Mouse (Mus musculus) kidney, adult 8-10 months (tissue): ENCODE measurements at regions not wholly inside any gene's neighbourhood (a gene's known extent, or its start where the extent isn't known, plus 50 kb on each side); places are given as distances from the start of the nearest gene placed in this dataset.

Experiments
- DNase-seq, 2 experiments: peaks; one replicate each; pipeline ENCODE4 v3.0.0; 2022

DNA sequence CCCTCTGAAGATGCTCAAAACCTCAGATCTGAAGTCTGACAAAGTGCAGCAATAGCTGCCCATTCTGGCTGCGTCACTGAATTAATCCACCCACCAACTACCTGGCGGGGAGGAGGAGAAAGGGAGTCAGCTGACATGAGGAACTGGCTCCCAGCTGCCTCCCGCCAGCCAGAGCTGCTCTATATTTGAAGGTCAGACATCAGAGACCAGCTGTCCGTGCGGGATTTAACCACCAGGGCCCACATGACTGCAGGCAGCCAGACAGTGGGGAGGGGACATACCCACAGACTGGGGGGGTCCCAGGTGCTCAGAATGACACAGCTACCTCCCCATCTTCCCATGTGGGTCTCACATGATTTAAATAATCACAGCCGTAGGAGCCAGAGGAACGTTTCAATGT lies 94.8 kb upstream of the Aldh1b1 start:
- DNase-seq = peak; percentile 4 to 20

DNA sequence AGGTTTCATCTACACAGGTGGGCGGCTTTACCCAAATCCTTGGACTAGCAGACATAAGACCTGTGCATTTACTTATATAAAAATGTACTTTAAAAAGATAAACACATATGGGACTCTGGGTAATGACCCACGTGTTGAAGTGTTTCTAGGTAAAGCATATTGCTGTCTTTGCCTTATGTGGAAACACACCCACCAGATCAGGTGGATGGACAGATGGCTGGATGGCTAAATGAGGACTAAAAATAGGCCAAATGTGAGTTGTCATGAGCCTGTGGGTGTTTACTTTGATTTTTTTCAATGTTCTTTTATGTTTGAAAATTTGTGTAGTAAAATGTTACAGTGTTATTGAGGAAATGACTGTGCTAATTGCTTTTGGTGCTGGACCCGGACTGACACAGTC lies 99.2 kb upstream of the Aldh1b1 start:
- no peak for DNase-seq

DNA sequence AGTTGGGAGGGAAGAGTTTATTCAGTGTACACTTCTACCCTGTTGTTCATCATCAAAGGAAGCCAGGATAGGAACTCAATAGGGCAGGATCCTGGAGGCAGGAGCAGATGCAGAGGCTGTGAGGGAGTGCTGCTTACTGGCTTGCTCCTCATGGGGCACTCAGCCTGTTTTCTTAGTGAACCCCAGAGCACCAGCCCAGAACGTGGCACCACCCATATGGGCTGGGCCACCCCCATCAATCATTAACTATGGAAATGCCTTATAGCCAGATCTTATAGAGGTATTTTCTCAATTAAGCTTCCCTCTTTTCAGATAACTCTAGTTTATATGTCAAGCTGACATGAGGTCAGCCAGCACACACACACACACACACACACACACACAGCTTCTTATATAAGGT lies 103.6 kb upstream of the Aldh1b1 start:
- DNase-seq = no peak

DNA sequence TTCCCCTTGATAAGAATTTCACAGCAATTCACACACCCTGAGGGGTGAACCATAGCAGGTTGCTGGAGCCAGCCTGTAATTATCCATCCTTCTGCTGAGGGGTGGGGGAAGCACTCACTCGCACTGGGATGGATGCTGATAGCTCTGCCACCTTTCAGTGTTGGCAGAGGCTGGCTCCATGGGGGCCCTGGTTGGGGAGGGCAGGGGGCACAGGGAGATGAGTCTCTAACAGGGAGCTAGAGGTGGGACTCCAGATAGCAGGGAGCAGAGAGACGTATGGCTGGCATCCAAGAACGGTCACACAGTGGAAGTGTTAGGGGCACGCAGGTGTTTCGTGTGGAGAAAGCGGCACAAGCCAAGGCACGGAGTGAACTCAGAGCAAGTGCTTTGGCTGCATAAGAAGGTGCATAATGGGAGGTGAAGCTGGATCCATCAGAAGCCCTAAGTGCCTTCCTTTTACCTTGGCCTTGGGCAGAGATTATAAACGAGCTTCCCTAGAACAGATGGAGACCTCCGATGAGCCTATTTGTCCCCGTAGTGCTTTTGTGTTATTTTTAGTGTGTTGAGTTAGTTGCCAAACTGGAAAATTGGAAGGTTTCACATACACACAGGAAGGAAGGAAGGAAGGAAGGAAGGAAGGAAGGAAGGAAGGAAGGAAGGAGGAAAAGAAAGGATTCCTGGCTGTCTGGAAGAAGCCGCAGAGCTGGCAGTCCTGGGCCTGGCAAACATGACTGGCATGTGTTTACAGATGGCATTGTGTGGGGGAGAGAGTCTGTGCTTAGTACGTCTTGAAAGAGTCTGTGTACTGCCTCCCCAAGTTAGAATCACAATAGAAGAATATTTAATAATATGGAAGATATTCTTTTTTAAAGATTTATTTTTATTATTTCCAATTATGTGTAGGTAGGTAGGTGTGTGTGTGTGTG lies 108.6 kb upstream of the Aldh1b1 start:
- no peak for DNase-seq

DNA sequence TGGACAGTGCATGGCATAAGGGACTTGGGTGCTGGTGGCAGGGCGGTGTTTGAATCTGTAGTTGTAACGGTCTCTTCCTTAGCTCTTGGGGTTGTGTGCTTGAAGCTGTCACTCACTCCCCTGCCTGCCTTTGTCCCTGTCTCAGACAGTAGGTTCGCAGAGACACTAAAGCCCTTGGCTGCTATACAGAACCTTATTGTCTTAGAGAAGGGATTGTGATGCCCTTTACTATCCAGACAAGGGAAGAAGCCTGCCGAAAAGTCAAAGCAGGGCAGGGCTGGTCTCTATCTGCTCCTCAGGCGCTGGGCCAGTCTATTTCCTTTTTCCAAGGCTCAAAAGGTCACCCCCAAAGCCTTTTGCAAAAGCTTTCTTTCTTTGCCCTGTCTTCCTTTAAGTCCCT lies 109.2 kb upstream of the Aldh1b1 start:
- DNase-seq = no peak

DNA sequence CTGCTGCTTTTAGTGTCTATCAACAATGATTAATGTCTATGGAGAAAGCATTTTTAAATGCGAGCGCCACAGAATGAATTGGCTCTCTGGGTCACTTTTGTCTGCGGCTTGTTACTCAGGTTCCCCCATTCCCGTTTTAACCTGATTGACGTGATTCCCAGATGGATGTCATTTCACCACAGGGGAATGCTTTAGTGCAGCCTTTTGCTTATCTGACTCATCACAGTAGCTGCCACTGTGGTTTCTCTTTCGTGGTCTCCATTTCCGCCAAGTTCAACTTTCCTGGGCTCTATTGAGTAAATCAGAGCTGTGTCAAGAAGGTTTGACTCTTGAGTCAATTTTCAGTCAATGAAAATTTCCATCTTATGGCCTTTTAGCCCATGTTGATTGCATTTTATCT lies 110.6 kb upstream of the Aldh1b1 start:
- DNase-seq = no peak

DNA sequence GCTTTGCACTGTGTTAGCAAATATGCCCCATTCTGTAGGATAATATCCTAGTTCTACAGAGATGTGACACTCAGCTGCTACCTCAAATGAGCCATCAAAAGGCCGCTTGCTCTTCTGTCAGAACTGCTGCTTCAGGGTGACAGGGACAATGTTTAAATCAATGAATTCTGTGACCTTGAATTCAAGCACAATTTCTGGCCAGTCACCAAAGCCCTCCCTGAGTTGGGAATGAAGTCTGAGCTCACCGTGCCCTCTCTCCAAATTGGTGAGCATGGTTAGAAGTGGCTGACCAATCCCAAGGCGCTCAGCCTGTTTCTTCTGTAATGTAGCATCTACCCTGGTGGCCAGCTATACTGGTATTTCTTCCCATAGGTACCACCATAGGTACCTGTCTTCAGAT lies 113.8 kb upstream of the Aldh1b1 start:
- DNase-seq = no peak

DNA sequence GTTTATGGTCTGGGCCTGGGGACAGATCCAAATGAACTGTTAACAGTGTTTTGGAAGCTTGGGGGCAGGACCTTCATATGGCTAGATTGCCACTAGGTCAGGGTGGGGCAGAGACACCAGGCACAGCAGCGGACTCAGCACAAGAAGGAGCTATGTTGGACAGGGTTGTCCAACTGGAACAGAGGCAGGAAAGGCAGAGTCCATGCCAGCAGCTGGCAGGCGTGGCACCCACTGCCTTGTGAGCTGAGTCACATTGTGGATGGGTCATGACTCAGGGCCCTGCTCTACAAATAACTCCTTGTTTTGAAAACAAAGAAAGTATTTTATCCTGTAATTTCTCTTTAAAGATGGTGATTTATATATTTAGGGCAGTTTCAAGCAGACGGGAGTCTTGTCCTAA lies 115.6 kb upstream of the Aldh1b1 start:
- DNase-seq = peak; percentile 16 to 18

DNA sequence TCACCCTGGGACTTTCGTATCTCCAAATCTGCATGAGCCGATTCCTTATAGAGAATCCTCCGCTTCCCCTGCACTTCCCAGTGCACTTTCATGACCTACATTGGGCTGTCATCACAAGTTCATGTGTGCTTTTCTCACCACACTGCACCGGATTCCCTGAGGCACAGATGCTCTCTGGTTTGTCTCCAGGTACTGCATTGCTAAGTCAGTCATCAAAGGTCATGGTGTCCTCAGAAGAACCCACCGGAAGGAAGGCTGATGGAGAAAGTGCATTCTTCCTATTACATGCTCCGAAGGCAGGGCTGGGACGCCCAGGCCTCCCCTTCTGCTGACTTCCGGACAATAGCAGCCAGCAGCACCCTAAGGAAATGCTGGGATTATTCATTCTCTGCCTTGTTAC lies 116.1 kb upstream of the Aldh1b1 start:
- DNase-seq = no peak

DNA sequence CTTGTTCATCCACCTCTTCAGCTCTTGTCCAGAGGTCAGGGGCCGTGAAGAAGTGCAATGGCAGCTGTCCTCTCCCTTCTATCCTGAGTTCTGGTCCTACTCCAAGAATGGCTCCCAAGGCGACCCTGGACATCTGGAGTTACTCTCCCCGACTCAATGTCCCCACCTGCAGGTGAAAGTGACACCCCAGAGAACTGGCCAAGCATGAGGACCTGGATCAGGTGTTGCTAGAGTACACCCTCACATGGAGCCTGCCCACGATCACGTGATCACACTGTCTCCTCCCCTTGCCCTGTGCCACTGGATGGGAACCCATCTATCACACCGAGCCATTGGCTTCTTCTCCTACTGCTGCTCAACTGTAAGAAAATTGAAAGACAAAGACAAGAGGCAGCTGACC lies 122.7 kb upstream of the Aldh1b1 start:
- DNase-seq = peak; percentile 17 to 30

DNA sequence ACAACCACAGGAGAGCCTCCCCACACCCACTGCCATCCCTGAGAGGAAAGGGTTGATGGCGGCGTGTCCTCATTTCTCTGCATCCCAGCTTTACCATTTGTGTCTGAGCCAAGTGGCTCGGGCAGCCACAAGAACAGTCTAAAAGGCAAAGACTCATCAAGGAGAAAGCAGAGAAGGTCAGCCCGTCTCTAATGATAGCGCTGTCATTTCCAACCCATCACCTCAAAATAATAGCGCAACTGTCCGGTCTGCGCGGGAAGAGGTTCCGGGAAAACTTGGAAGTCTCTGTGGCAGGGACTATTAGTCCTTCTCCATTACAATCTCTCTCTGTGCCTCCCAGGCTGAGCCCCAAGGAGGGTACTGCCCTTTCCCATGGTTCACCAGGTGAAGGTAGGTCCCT lies 124.5 kb upstream of the Aldh1b1 start:
- DNase-seq = no peak

DNA sequence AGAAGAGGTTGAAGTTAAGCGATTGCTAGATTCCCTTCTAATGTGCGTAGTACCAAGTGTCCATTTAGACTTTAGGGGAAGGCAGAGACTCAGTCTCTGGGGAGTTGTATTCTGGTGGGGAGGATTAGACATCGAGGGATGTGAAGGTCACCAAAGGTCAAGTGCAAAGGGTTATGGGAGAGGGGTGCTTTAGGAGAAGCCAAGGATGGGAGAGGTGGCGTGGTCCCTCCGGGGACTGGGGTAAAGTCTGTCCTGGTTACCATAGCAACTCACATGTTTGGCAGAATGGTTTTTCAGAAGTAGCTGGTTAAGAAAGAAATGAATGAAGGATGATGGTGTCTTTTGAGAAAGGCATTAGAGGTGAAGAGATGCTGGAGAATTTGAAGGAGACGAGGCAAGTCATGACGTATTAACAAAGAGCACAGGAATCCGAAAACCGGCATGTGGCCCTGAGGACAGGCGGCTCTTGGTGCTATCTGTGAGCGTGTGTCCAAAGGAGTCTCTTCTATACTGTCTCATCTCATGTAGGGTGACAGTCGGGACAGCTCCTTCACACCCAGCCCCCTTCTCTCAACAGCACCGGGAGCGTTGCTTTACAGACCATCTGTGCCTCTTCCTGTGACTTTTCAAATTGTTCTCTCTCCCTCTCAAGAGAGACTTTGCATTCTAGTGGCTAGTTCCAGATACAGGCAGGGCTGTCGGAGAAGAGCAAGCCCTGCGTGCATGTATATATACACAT lies 125.6 kb upstream of the Aldh1b1 start:
- no peak for DNase-seq

DNA sequence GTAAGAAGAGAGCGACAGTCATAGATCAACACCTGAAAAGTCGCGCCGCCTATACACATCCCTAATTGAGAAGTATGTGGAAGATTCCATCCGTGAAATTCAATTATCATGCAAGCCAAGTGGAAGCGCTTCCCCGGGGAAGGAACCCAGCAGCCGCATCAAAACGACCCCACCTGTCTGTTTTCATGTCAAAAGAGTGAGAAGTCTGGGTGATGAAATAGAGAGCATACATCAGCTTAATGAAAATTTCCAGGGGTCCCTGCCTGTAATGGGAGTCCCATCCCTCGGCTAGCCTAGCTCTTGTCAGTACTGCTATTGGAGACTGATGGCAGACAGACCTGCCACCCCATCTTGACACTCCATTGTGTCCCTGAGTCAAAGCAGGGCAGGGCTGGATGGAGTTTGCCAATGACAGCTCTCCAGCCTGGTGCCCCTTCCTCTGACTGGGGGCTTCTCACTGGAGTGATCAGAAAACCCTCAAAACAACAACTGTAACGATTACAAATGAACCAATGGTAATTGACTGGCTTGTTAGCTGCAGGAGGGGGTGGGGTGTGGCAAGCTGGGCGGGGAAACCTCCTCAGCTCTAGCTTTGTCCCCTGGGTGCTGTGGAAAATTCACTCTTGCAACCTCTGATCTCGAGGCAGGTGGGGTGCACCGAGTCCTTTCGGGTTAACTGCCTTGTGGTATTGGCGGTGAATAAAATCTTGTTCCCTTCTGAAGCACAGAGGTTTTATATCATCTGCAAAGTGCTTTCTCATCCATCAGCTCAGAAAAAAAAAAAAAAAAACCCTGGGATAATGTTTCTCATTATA lies 126.4 kb upstream of the Aldh1b1 start:
- no peak for DNase-seq

DNA sequence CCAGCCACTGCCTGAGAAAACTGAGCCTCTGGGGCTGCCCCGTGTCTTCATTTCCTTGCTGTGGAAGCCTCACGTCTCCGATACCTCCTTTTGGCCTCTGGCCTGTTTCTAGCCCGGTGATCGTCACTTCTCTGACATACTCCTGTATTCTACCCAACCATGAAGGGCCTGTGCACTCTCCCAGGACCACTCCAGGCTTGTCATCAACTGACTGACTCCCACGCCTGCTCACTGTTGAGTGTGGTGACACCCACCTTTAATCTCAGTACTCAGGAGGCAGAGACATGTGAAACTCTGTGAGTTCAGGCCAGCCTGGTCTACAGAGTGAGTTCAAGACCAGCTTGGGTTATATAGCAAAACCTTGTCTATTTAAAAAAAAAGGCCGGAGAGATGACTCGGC lies 132.1 kb upstream of the Shb start:
- no peak for DNase-seq

DNA sequence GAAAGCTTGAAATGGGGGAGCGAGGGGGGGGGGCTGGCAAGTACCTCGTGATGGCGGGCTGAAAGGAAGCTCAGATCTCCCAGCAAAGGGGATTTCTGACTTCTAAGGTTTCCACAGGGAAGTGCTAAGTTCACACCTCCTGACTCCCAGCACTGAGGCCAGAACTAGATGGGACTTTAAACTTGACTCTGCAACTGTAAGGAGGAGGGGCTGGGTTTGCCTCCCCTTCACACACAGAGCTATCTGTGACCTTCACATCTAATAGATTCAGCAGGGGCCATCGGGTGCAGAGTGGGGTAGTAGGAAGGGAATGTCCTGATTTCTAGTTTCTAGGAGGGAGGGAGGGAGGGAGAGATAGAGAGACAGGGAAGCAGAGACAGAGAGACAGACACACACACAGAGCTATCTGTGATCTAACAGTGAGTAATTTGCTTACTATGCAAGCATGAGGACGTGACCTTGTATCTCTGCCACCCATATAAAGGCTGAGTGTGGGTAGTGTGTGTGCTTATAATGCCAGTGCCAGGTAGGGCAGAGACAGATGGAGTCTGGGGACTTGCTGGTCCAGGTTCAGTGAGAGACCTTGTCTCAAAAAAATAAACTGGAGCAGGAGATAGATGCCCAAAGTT lies 125.2 kb upstream of the Shb start:
- DNase-seq = no peak

DNA sequence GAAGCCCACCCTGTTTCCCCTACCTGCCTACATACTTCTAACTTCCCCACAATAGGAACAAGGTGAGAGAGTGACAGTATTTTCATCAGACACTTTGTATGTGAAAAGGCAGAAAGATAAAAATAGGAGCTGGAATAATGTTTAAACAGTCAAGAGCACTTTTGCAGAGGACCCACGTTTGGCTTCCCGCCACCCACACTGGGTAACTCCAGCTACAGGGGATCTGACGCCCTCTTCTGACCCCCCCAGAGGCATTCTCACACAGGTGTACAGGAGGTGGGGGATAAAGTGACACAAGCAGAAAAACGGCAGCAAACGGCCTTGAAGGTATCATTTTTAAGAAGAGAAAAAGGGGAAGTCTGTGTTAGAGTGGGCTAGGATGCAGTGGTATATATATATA lies 123.5 kb upstream of the Shb start:
- DNase-seq = no peak

DNA sequence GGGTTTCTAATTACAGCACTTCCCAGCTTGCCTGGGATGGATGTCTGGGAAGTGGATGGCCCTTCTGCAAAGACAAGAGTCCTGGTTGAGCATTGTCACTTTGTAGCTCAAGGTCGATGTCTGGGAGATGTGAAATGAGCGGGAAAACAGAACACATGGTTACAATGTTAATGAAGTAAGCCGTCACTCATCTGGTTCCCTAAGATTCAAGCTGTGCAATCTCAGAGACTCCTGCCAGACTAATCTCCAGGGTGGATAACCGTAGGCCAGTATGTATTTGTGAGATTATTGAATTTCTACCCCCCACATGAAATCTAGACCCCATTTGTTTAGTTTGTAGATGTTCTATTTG lies 122.5 kb upstream of the Shb start:
- no peak for DNase-seq

DNA sequence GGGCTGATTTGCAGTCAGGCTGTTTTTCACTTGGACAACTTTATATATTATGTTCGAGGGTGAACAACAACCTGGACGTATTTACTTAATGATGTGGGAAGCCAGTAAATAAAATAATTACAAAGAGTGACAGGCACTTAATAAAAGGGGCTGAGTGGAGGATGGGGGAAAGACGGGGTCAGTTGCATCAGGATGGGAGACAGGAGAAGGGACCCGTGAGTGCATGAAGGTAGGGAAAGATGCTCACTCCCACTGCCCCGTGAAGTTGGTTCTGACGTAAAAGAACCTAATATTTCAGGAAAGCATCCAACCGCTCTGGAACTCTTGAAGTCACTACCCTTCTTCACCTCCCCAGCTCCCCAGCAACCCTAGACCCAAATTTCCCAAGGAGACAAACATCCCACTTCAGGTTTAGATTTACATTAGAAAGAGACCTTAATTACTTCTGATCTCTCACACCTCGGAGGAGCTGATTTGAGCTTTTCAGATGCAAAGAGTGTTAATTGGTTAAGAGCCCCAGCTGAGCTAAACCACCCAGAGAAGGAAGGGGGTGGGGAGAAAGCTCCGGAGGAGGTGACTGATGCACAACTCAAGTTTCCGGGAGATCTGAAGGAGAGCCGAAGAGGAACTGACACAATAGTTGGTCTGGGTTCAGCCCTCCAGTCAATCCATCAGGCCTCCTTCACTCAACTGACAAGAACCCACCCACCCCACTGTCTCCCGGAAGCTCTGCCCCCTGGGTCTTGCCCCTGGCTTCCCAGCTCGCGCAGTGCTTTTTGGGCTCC lies 121.9 kb upstream of the Shb start:
- DNase-seq = no peak

DNA sequence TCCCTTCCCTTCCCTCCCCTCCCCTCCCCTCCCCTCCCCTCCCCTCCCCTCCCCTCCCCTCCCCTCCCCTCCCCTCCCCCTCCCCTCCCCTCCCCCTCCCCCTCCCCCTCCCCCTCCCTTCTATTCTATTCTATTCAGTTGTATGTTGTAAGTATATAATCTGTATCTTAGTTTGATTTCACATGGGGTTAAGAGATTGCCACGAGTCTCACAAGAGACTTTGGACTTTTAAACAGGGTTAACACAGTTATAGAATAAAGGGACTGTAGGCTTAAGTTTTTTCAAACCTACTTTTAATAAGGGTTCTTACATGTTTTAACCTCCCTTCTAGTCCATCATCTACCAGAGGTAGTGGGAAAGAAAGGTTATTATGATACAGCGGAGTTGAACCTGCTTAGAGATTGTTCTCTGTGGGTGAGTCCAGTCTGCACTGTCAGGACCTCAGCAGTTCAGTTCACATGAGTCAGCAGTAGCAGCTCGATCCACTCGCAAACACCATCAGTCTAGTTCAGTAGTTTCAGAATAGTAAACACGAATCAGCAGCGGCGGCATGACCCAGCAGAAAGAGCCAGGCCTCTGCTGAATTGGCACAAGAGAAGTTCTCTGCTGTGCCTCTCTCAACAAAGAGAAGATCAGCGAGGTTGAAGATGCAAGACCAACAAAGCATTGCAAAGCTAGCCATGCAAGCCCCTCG lies 116.8 kb upstream of the Shb start:
- no peak for DNase-seq

DNA sequence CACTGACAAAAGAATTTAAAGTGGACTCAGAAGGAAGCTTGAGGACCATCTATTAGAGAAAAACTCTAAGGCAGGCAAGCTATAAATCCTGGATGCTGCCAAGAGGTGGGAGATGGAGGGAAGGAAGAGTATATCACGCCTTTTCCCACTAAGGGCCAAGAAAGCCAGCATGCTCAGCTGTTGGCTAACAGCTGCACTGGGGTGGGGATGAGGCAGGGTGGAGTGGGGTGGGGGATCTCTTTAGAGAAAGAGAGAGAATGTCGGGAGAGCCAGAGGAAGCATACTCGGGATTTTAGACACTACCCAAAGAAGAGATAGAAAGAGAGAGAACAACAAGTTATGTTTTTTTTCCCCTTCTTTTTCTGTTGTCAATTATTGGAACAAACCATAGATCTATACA lies 115.2 kb upstream of the Shb start:
- no peak for DNase-seq

DNA sequence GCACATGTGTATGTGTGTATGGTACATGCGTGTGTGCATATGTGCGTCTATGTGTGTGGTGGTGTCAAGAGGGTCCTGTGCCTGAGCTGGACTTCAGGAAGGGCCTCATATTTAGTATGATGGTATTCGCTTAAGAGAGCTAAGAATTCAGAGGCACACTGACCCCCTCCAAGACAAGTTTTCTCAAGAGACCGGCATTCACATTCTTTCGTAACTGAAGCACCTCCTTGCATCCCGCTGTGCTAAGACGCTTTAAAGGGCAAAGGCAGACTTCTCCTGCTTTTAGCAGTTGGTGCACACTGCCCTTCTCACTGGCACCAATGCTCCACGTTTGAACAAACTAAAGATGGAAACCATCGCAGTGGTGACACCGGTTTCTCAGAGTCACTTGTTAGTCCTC lies 110.3 kb upstream of the Shb start:
- no peak for DNase-seq

DNA sequence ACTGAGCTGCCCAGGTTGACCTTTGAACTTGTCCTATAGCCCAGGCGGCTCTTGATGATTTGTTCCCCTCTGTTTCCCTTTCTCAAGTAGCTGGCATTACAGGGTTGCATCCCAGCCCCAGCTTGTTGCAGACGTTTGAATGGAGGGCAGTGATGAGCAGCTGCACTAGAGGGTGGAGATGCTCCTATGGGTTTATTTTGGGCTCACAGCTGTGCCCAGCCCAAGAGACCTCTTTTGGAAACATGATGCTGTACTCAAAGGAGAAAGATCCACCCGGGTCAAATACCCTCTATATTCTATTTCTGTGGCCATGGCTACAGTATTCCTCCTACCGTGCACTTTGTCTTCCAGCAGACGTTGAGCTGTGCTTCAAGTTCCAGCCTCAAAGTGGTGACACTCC lies 109.0 kb upstream of the Shb start:
- no peak for DNase-seq
